Mouse (Mus musculus) adrenal gland, adult 8-10 months (tissue): Measurements from ENCODE around the gene Dnah5. TPM values are rescaled to one million over a fixed set of nuclear protein-coding genes. Genes with fewer than 3 reads are reported as not detected.
A peak's percentile ranks its signal among the peaks of the same experiment; 100 is the strongest.
"Not testable (repeated sequence)": the region's sequence is repeated elsewhere in the genome, so short reads cannot be mapped to it uniquely, and the experiment has no call there.

Source experiments
- DNase-seq: peaks from one replicate; pipeline ENCODE4 v3.0.0; 2022
- total RNA-seq, 4 experiments: library from RNA; stranded (reverse); gene quantifications; 2 replicates each; pipeline ENCODE4 v1.2.4; 2022

The Dnah5 gene
- total RNA-seq, 4 experiments from 2014 or later: 0.03 to 0.10 (median 0.09) TPM

GRCm38 (mm10) chr15:28307131-28307530, 103.6 kb downstream of the Dnah5 start:
- no peak for DNase-seq

DNA sequence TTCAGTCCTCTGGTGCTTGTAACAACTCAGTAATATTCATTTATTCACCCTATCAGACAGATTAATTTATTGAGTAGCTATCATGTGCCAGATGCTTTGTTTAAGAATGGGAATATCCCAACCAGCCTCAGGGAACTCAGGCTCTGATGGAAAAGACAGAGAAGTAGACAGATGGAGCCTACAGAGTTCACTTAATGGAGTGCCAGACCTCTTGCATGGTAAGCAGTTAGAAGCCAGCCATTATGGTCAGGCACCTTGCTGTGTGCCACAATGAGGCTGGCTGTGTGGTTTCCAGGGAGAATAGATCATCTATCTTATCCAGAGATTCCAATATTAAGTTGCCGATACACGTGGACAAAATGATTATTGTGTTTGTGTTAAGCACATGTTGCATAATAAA, 104.3 kb downstream of the Dnah5 start:
- DNase-seq: no peak

GRCm38 (mm10) chr15:28310516-28310915, 107.0 kb downstream of the Dnah5 start:
- DNase-seq: no peak

- no peak for DNase-seq
These were observed 109.9 kb downstream of the Dnah5 start for GRCm38 (mm10) chr15:28313451-28313850.

GRCm38 (mm10) chr15:28315812-28316528, 112.4 kb downstream of the Dnah5 start:
- peak; percentile 9 for DNase-seq

- no peak for DNase-seq
These were observed 119.0 kb downstream of the Dnah5 start for GRCm38 (mm10) chr15:28322533-28322932.

- DNase-seq: no peak
These were observed 123.4 kb downstream of the Dnah5 start for GRCm38 (mm10) chr15:28326985-28327384.

- DNase-seq: no peak
These were observed 123.9 kb downstream of the Dnah5 start for GRCm38 (mm10) chr15:28327441-28327840.

- no peak for DNase-seq
These were observed 137.6 kb downstream of the Dnah5 start for GRCm38 (mm10) chr15:28341151-28341550.

- no peak for DNase-seq
These were observed 164.0 kb downstream of the Dnah5 start for GRCm38 (mm10) chr15:28367561-28367960.

DNA sequence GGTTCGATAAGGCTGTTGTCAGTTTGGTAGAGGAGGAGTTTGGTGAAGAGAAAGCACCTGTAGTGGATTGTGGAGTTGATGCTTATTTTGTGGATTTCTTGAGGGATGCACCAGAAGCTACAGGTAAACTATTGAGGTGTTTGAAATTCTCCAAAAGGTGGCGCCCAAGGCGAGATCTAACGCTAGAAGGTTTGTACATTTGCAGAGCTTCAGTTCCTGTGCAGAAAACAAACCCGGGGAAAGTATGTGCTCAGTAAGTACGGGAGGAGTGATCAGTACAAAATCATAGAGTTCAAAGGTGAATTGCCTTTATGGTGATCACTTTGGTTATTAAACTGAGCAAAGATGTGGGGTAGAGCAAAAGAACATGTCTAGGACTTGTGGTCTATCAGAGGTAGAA, 166.9 kb downstream of the Dnah5 start:
- DNase-seq: no peak

DNA sequence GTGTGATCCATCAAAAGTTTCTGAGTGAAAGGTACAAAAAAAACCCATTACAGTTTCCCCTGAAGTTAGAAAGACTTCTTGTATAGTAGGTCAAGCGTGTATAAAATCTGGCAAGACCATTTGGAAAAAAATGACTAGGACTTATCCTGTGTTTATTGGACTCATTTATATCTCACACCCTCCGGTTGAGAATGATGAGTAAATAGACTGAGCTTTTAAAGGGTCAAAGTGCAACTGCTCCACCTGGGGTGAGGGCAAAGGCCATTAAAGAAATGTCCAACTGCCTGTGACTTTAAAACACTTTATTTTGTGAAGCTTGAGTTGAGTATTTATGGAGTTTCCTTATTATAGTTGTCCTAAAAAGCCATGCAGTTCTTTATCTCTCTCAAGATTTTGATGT, 168.0 kb downstream of the Dnah5 start:
- DNase-seq: no peak

GRCm38 (mm10) chr15:28374394-28374793, 170.8 kb downstream of the Dnah5 start:
- peak; percentile 35 for DNase-seq

GRCm38 (mm10) chr15:28380909-28381308, 177.4 kb downstream of the Dnah5 start:
- no peak for DNase-seq

DNA sequence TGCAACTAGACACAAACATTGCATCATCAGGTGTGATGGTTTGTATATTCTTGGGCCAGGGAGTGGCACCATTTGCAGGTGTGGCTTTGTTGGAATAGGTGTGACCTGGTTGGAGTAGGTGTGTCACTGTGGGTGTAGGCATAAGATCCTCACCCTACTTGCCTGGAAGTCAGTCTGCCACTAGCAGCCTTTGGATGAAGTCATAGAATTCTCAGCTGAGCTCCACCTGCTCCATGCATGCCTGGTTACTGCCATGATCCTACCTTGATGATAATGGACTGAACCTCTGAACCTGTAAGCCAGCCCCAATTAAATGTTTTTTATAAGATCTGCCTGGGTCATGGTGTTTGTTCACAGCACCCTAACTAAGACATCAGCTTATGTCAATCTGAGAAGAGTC, 190.2 kb downstream of the Dnah5 start:
- DNase-seq: not testable (repeated sequence)

GRCm38 (mm10) chr15:28395481-28395880, 191.9 kb downstream of the Dnah5 start:
- DNase-seq: peak; percentile 21

GRCm38 (mm10) chr15:28398472-28398871, 194.9 kb downstream of the Dnah5 start:
- no peak for DNase-seq

GRCm38 (mm10) chr15:28399258-28399657, 195.7 kb downstream of the Dnah5 start:
- DNase-seq: no peak

DNA sequence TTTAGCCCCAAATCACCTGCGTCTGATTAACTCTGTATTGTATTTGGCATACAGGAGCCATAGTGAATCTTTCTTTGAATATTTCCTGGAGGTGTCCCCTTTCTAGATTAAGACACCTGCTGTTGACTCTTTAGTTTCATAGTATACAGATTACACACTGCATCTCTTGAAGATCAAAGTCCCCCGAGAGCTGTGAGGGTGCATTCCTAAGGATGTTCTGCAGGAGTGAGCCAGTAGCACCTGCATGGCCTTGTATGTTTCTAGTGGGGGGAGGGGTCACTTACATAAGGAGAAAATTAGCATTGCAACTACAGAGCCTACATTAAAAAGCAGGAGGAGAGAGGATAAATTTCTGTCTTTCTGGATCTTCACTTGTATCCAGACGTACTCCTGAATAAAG, 201.1 kb downstream of the Dnah5 start:
- no peak for DNase-seq

DNA sequence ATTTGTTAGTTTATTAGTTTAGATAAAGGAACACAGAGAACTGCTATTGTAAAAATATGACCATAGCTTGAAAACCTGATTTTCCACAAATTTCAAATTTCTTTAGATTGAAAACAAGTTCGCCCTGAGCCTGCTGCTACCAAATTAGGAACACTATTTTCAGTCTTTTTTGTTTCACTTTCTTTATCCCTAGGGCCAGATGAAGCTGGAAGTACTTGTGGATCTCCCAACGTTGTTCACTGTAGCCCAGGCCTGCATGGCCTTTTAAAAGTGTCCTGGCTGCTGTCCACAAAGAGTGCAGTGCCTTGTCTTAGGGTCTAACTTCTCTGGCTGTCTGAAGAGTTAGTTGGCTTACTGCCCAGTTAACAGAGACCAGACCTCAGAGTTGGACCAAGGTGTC, 201.6 kb downstream of the Dnah5 start:
- DNase-seq: no peak

DNA sequence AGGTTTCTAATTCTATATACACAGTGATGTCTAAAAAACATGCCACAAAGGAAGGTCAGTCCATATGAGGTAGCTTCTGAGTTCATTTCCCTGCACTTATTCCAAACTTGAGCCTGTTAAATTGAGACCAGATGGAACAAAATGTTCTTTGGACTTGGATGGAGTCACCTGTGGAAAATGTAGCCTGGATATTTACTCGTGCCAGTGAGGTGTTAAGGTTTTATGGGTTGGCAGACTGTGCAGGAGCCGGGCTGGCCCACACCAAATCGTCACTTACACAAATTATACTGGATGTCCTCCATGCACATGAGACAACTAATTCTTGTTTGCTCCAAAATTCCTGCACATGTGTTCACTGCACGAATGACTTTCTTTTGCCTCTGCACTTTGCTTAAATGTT, 236.2 kb downstream of the Dnah5 start:
- no peak for DNase-seq

- DNase-seq: no peak
These were observed 240.9 kb downstream of the Dnah5 start for GRCm38 (mm10) chr15:28444494-28444893.

- not testable (repeated sequence) for DNase-seq
These were observed 257.7 kb downstream of the Dnah5 start for GRCm38 (mm10) chr15:28461091-28461778.

- no peak for DNase-seq
These were observed 263.2 kb downstream of the Dnah5 start for GRCm38 (mm10) chr15:28466591-28467247.
